Mouse (Mus musculus) embryonic facial prominence, embryonic 13.5 days (tissue): ENCODE results near the gene Ddb1. TPM values are rescaled to one million over a fixed set of nuclear protein-coding genes. Genes with fewer than 3 reads are reported as not detected.
"Not testable (repeated sequence)": the region's sequence is repeated elsewhere in the genome, so short reads cannot be mapped to it uniquely, and the experiment has no call there.

ENCODE experiments used
- ATAC-seq: fragments of 200-750 bp; cut with Nextera tagmentation; 2 replicates; pipeline ENCODE4 v1.8.0; 2017; ENCODE audit warnings: low read depth; ENCODE audit not compliant: insufficient number of reproducible peaks, insufficient read depth, low FRiP score, low TSS enrichment
- H3K27ac ChIP-seq: fragments of 300-500 bp; sonication (generic); 2 replicates; pipeline ENCODE4 v1.5.1; 2015; ENCODE audit warnings: moderate library complexity, mild to moderate bottlenecking, inconsistent platforms
- H3K27me3 ChIP-seq: fragments of 300-500 bp; sonication (generic); 2 replicates; pipeline ENCODE4 v1.6.1; 2015; ENCODE audit warnings: mild to moderate bottlenecking, inconsistent platforms
- H3K36me3 ChIP-seq: fragments of 300-500 bp; sonication (generic); 2 replicates; pipeline ENCODE4 v1.6.1; 2015; ENCODE audit warnings: mild to moderate bottlenecking, inconsistent platforms
- H3K4me1 ChIP-seq: fragments of 300-500 bp; sonication (generic); 2 replicates; pipeline ENCODE4 v1.6.1; 2015; ENCODE audit warnings: inconsistent platforms
- H3K4me2 ChIP-seq: fragments of 300-500 bp; sonication (generic); 2 replicates; pipeline ENCODE4 v1.6.1; 2015; ENCODE audit warnings: moderate library complexity, mild to moderate bottlenecking, inconsistent platforms
- H3K4me3 ChIP-seq: fragments of 300-500 bp; sonication (generic); 2 replicates; pipeline ENCODE4 v1.5.1; 2015; ENCODE audit warnings: mild to moderate bottlenecking, inconsistent platforms
- H3K9ac ChIP-seq: fragments of 300-500 bp; sonication (generic); 2 replicates; pipeline ENCODE4 v1.6.1; 2015; ENCODE audit warnings: mild to moderate bottlenecking, inconsistent platforms
- H3K9me3 ChIP-seq: fragments of 300-500 bp; sonication (generic); 2 replicates; pipeline ENCODE4 v1.6.1; 2016; ENCODE audit warnings: inconsistent platforms
- WGBS: fragments of 180-500 bp; shearing (Covaris S2); methylation state at CpG from one replicate; pipeline ENCODE4 v1.1.7; 2015; ENCODE audit warnings: mixed read lengths; 5-methylcytosine and 5-hydroxymethylcytosine counted together
- polyA plus RNA-seq: library from polyadenylated mRNA; unstranded; fragments of >200 nt; fragmentation: Nextera tagmentation; extraction: Ambion mirVana; gene quantifications from 2 replicates; pipeline ENCODE4 v1.2.1, GENCODE M21; 2015

Ddb1 gene
- 355 and 368 TPM in 2 replicates for polyA plus RNA-seq

DNA sequence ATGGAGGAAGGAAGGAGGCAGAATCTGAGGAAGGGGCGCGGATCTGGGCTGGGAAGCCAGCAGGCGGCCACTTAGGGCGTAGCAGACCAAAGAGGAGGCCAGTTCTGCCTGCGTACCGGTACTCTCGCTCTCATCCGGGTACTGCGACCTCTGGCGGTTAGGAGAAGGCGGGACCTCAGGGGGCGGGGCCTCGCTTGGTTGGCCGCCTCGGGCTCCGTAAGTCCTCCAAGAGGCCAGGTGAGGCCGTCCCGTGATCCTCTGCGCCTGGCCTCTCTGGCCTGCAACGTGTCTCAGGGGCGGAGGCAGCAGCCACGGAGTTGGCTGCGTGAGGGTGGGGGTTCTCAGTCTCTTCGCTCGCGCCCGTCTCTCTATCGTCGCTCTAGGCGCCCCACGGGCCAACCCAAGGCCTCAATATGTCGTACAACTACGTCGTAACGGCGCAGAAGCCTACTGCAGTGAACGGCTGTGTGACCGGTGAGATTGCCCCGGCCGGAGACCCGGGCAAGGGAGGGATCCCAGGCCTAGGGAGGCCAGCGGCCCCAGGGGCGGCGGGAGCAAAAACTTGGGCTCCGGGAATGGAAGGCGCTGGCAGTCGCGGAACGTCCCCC, at the start of gene Ddb1, which contains the start of gene Tkfc:
Ddb1 (plus strand) TSS at position 35 of the 608 bp plus-strand sequence.
Tkfc (minus strand) TSS at position 362 of the 608 bp plus-strand sequence.
- ATAC-seq: peak; percentile 95
- H3K4me3 ChIP-seq: peak within 1 kb of the TSS; percentile 99
- peak within 1 kb of the TSS; percentile 94 for H3K27ac ChIP-seq
- H3K4me2 ChIP-seq: peak within 1 kb of the TSS; percentile 79
- peaks cover 47% of the 10 kb centered on the region for H3K4me1 ChIP-seq
- H3K9me3 ChIP-seq: no peaks in the 10 kb centered on the region
- H3K9ac ChIP-seq: peak within 1 kb of the TSS; percentile 98
- H3K27me3 ChIP-seq: no peaks in the 10 kb centered on the region
- H3K36me3 ChIP-seq: peaks cover 33% of the 10 kb centered on the region
- WGBS: under 1% methylated on average over 49 of the region's 49 CpGs

GRCm38 (mm10) chr19:10555624-10556510, 49.3 kb upstream of the Ddb1 start, which contains the start of gene Tmem216:
Gene Tmem216, minus strand, starts transcription at chr19:10556238.
- H3K4me1 ChIP-seq: peaks cover 15% of the 10 kb centered on the region
- peak within 1 kb of the TSS; percentile 66 for H3K27ac ChIP-seq
- ATAC-seq: peak; percentile 95
- H3K9ac ChIP-seq: peak within 1 kb of the TSS; percentile 77
- no peaks in the 10 kb centered on the region for H3K9me3 ChIP-seq
- peak within 1 kb of the TSS; percentile 77 for H3K4me2 ChIP-seq
- H3K4me3 ChIP-seq: peak within 1 kb of the TSS; percentile 66
- no peaks in the 10 kb centered on the region for H3K27me3 ChIP-seq
- WGBS: 1% methylated on average over 43 of the region's 43 CpGs
- peaks cover 22% of the 10 kb centered on the region for H3K36me3 ChIP-seq

- H3K4me1 ChIP-seq: peaks cover 15% of the 10 kb centered on the region
- H3K9me3 ChIP-seq: no peaks in the 10 kb centered on the region
- H3K9ac ChIP-seq: no peak overlapping the region
- H3K36me3 ChIP-seq: peaks cover 12% of the 10 kb centered on the region
- WGBS: 53% methylated on average over 2 of the region's 2 CpGs
- H3K27ac ChIP-seq: no peak overlapping the region
- H3K4me2 ChIP-seq: no peak overlapping the region
- no peak for ATAC-seq
- H3K27me3 ChIP-seq: no peaks in the 10 kb centered on the region
- H3K4me3 ChIP-seq: no peak overlapping the region
These were observed 48.1 kb upstream of the Ddb1 start for GRCm38 (mm10) chr19:10557001-10557400.

GRCm38 (mm10) chr19:10557430-10557829, 47.7 kb upstream of the Ddb1 start:
- Histone ChIP-seq H3K36me3 (peaks cover 9% of the 10 kb centered on the region), H3K4me1 (peaks cover 15% of the 10 kb centered on the region), H3K9me3 (no peaks in the 10 kb centered on the region), H3K4me2 (no peak overlapping the region), H3K27ac (no peak overlapping the region), H3K4me3 (no peak overlapping the region), H3K27me3 (no peaks in the 10 kb centered on the region), H3K9ac (no peak overlapping the region)
- no peak for ATAC-seq
- WGBS: 59% methylated on average over 2 of the region's 2 CpGs

- peaks cover 15% of the 10 kb centered on the region for H3K4me1 ChIP-seq
- not testable (repeated sequence) for H3K9me3 ChIP-seq, H3K9ac ChIP-seq, H3K36me3 ChIP-seq, ATAC-seq, H3K4me3 ChIP-seq, H3K4me2 ChIP-seq, H3K27ac ChIP-seq, H3K27me3 ChIP-seq
- 80% methylated on average over 4 of the region's 4 CpGs for WGBS
These were observed 47.2 kb upstream of the Ddb1 start for GRCm38 (mm10) chr19:10557837-10558375.

DNA sequence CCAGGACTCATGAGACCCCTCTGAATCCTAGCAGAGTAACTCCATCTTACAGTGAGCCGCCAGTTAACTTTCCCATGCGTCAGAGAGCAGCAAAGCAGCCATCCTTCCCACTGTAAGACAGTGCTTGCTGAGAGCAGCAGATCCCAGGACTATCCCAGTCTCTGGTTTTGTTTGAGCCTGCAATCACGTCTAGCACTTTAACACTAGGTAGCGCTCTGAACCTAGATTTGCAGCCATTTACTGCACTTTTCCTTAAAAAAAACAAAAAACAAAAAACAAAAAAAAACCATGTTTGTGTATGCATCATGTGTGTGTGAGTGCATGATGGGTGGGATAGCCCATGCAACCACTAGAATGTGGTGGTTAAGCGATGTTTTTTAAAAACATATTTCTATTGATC, 45.0 kb upstream of the Ddb1 start:
- no peak for ATAC-seq
- Histone ChIP-seq H3K27ac (no peak overlapping the region), H3K4me3 (no peak overlapping the region), H3K27me3 (no peaks in the 10 kb centered on the region), H3K4me2 (no peak overlapping the region), H3K9me3 (no peaks in the 10 kb centered on the region), H3K4me1 (peaks cover 8% of the 10 kb centered on the region), H3K36me3 (no peaks in the 10 kb centered on the region), H3K9ac (no peak overlapping the region)
- WGBS: 40% methylated on average over 5 of the region's 5 CpGs

- 45% methylated on average over 6 of the region's 6 CpGs for WGBS
These were observed 43.4 kb upstream of the Ddb1 start for GRCm38 (mm10) chr19:10561558-10562314.

DNA sequence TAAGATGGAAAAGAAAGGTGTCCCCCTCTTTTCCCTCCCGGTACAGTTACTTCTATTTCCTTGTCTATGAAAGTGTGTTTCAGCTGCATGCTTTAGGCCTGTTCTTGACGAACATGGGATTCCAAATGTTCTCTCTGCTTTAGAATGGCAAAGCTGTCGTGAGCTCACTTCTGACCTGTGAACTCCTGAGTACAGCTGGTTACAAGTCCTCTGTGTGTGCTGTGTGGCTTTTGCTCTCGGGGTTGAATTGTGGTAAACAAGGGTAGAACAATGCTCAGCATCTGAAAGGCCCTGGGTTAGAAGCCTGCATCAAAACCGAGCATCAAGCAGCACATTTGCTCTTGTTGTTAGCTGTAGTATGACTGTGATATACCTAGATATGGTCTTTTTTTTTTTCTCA, 42.8 kb upstream of the Ddb1 start:
- ATAC-seq: no peak
- no peaks in the 10 kb centered on the region for H3K27me3 ChIP-seq
- H3K4me1 ChIP-seq: no peaks in the 10 kb centered on the region
- H3K9ac ChIP-seq: no peak overlapping the region
- H3K4me2 ChIP-seq: no peak overlapping the region
- H3K4me3 ChIP-seq: no peak overlapping the region
- no peaks in the 10 kb centered on the region for H3K36me3 ChIP-seq
- H3K9me3 ChIP-seq: no peaks in the 10 kb centered on the region
- WGBS: 30% methylated on average over 5 of the region's 5 CpGs
- no peak overlapping the region for H3K27ac ChIP-seq

More at GRCm38 (mm10) chr19:10561558-10562314, 43.4 kb upstream of the Ddb1 start:
- Histone ChIP-seq H3K27me3 (no peaks in the 10 kb centered on the region), H3K36me3 (no peaks in the 10 kb centered on the region), H3K4me2 (no peak overlapping the region), H3K4me3 (no peak overlapping the region), H3K9ac (peak overlapping the region; percentile 4; the same call in 1 of the 2 replicates), H3K4me1 (no peaks in the 10 kb centered on the region), H3K27ac (no peak overlapping the region), H3K9me3 (no peaks in the 10 kb centered on the region)
- ATAC-seq: no peak

- Histone ChIP-seq H3K27me3 (no peaks in the 10 kb centered on the region), H3K36me3 (peaks cover 4% of the 10 kb centered on the region; the same call in 1 of the 2 replicates), H3K27ac (no peak overlapping the region), H3K4me3 (no peak overlapping the region), H3K9me3 (no peaks in the 10 kb centered on the region), H3K9ac (no peak overlapping the region), H3K4me1 (no peaks in the 10 kb centered on the region), H3K4me2 (no peak overlapping the region)
- WGBS: 83% methylated on average over 6 of the region's 6 CpGs
- no peak for ATAC-seq
These were observed 40.8 kb upstream of the Ddb1 start for GRCm38 (mm10) chr19:10564278-10564677.

- no peaks in the 10 kb centered on the region for H3K27me3 ChIP-seq
- no peak for ATAC-seq
- H3K27ac ChIP-seq: no peak overlapping the region
- 87% methylated on average over 4 of the region's 4 CpGs for WGBS
- no peak overlapping the region for H3K4me3 ChIP-seq
- peaks cover 13% of the 10 kb centered on the region for H3K36me3 ChIP-seq
- H3K4me2 ChIP-seq: no peak overlapping the region
- H3K9ac ChIP-seq: no peak overlapping the region
- no peaks in the 10 kb centered on the region for H3K4me1 ChIP-seq
- H3K9me3 ChIP-seq: no peaks in the 10 kb centered on the region
These were observed 39.9 kb upstream of the Ddb1 start for GRCm38 (mm10) chr19:10565217-10565616.

GRCm38 (mm10) chr19:10569627-10570026, 35.5 kb upstream of the Ddb1 start:
- Histone ChIP-seq H3K4me3 (no peak overlapping the region), H3K27ac (no peak overlapping the region), H3K4me1 (no peaks in the 10 kb centered on the region), H3K9me3 (no peaks in the 10 kb centered on the region), H3K36me3 (peaks cover 53% of the 10 kb centered on the region), H3K4me2 (no peak overlapping the region), H3K9ac (no peak overlapping the region), H3K27me3 (no peaks in the 10 kb centered on the region)
- 95% methylated on average over 6 of the region's 6 CpGs for WGBS
- ATAC-seq: no peak
